Mouse (Mus musculus): ENCODE results near the gene Ttll8. TPM values are rescaled to one million over a fixed set of nuclear protein-coding genes. Genes with fewer than 3 reads are reported as not detected.

Gene Ttll8
- polyA plus RNA-seq, 1 experiment = not detected

DNA sequence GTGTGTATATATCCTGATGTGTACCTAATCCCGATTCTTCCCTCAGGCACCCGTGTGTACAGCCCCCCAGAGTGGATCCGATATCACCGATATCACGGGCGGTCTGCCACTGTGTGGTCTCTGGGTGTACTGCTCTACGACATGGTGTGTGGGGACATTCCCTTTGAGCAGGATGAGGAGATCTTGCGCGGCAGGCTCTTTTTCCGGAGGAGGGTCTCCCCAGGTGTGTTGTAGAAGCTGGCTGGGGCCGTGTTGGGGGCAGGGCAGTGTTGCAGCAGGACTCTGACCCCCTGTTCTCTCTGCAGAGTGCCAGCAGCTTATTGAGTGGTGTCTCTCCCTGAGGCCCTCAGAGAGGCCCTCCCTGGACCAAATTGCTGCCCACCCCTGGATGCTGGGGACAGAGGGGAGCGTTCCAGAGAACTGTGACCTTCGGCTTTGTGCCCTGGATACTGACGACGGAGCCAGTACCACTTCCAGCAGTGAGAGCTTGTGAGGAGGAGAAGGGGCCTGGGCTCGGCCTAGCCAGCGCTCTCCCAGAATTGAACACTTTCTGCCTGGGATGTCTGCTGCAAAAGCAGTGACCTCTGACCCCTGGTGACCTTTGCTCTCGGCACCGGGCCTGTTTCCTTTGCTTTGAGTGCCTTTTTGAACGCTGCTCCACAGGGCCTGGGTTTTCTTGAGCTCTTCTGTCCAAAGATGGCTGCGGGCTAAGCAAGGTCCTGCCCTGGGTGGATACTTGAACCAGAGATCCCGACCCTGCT is 89.8 kb downstream of the Ttll8 start:
- peak overlapping the region; percentile 89 for H3K4me3 ChIP-seq (ENCODE audit: insufficient read depth, low read depth, low read length)
- H3K27ac ChIP-seq (replicated peaks; ENCODE audit: low read depth, low read length) = peak overlapping the region; percentile 88
- H3K4me1 ChIP-seq (ENCODE audit: control insufficient read depth, insufficient read depth, insufficient read length, low read length) = peaks cover 31% of the 10 kb centered on the region

DNA sequence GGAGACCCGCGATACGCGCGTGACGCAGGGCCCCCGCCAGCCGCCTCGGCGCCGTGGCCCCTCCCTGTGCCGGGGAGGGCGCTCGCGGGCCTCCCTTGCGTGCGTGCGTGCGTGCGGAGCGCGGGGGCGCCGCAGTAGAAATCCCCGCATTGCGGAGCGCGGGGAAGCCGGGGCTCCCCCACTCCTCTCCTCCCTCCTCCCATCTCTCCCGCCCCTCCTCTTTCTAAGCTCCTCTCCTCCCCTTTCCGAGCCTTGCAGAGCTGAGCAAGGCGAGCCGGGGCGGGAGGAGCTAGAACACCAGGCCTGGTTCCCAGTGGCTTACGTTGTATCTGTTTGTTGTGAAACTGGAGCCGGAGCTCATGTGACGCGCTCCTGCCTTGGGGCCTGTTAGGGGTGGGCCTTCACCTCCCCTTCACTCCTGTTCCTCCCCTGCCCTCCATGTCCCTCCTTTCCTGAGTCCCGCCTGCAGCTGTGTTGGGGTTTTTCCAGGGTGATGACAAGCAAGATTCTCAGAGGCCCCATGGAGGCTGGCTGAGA is 90.5 kb downstream of the Ttll8 start:
- Histone ChIP-seq H3K4me3 (ENCODE audit: insufficient read depth, low read depth, low read length) (peak overlapping the region; percentile 89), H3K4me1 (ENCODE audit: control insufficient read depth, insufficient read depth, insufficient read length, low read length) (peaks cover 34% of the 10 kb centered on the region), H3K27ac (replicated peaks; ENCODE audit: low read depth, low read length) (peak overlapping the region; percentile 88)

DNA sequence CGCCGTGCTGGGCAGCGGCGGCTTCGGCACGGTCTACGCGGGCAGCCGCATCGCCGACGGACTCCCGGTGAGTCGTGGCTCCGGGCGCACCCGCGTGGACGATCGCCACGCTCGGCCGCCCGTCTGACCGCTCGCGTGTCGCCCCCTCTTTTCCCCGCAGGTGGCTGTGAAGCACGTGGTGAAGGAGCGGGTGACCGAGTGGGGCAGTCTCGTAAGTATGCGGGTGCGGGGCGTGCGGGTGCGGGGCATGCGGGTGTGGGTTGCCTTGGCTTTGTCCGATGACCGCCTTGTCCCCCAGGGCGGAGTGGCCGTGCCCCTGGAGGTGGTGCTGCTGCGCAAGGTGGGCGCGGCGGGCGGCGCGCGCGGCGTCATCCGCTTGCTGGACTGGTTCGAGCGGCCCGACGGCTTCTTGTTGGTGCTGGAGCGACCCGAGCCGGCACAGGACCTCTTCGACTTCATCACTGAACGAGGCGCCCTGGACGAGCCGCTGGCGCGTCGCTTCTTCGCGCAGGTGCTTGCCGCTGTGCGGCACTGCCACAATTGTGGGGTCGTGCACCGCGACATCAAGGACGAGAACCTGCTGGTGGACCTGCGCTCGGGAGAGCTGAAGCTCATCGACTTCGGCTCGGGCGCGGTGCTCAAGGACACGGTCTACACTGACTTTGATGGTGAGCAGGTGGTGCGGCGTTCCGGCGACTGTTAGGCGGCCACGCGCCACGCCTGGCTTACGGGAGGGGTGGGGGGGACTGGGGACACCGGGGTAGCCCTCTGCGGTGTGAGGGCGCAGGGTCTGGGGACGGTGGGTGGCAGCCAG is 91.1 kb downstream of the Ttll8 start:
- peak overlapping the region; percentile 89 for H3K4me3 ChIP-seq (ENCODE audit: insufficient read depth, low read depth, low read length)
- H3K27ac ChIP-seq (replicated peaks; ENCODE audit: low read depth, low read length) = peak overlapping the region; percentile 88
- H3K4me1 ChIP-seq (ENCODE audit: control insufficient read depth, insufficient read depth, insufficient read length, low read length) = peaks cover 33% of the 10 kb centered on the region

DNA sequence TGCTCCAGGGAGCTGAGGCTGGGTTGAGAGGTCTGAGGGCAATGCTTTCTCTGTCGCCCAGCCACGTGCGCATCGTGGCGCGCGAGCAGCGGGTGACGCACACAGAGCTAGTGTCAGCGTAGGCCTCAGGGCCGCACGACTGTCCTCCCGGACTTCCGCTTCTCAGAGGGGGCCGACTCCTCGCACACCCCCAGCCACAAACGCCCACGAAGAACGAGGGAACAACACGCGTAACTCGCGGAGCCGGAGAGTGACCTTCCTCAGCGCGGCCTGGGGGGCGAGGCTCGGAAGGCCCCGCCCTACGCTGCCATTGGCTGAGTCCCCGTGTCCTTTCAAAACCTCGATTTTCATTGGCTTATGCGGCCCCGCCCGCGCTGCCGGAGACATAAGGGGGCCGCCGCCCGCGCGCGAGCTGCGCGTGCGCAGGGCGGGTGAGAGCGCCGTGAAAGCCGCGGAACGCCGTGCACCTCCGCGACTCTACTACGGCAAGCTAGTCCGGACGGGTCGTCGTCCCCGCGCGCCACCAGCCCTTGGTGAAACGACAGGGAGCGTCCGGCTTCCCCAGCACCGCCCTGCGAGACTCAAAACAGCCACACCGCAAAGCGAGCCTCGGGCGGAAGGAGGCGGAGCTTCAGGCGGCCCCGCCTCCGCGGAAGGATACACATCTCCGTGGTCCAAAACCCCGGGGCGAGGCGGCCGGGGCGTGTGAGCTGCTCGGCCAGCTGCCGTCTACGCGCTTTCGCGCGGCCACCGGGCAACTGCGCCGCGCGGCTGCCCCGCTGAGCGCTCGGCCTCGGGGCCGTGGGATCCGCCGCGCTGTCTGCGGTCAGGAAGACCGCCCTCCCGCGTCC is 92.2 kb downstream of the Ttll8 start, which contains the start of gene Pim3:
Gene Pim3, plus strand, starts transcription at position 415 of the 851 bp plus-strand sequence.
- Histone ChIP-seq H3K4me1 (ENCODE audit: control insufficient read depth, insufficient read depth, insufficient read length, low read length) (peaks cover 37% of the 10 kb centered on the region), H3K27ac (replicated peaks; ENCODE audit: low read depth, low read length) (peak within 1 kb of the TSS; percentile 91), H3K4me3 (ENCODE audit: insufficient read depth, low read depth, low read length) (peak within 1 kb of the TSS; percentile 89)

DNA sequence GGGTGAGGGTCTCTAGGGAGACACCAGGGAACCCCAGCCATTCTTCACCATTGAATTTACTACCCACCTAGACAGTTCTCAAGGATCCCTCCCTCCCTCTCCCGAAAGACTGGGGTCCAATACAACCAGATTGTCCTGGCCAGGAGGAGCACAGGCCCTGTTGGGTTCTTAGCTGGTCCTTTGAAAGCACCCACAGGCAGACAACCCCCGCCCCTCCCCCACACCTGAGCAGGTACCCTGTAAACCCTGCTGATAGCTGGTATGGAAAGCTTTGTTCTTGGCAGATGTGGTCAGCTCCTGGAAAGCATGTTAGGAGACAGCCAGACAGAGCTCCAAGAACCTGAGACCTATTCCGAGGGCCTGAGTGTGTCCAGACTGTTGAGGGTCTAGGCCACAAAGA is 93.4 kb downstream of the Ttll8 start:
- H3K4me1 ChIP-seq (ENCODE audit: control insufficient read depth, insufficient read depth, insufficient read length, low read length) = peaks cover 36% of the 10 kb centered on the region
- no peak overlapping the region for H3K4me3 ChIP-seq (ENCODE audit: insufficient read depth, low read depth, low read length)
- H3K27ac ChIP-seq (replicated peaks; ENCODE audit: low read depth, low read length) = peak overlapping the region; percentile 91; the same call in 1 of the 2 replicates

DNA sequence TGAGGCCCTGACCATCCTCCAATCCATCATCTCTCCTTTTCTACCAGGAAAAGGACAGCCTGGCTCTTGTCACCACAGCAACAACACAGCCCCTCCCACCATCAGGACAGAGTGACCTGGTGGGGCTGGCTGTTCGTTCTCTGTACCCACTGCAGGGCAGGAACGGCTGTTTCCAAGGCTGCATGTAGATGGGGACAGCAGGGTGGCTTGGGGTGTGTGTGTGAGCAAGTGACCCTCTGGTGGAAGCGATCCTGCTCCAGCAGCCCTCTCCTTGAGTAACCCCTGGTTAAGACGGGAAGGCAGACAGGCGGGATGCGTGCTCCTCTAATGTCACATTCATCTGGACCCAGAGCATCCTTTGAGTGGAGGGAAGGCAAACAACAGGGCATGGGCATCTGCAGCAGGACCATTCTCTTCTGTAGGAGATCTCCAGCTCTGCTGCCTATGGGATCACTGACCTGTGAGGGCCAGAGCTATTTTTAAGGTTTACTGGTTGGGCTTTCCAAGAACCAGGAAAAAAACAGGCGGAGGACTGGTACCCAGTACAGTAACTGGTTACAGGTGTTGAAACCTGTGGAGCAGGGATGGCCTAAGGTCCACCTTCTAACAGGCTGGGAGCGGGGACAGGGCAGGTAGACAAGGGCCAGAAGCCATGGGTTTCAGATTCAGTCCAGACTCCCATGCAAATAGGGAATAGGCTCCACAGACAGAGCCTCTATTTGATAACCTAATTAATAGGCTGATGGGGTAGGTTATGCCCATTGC is 94.8 kb downstream of the Ttll8 start:
- Histone ChIP-seq H3K4me3 (ENCODE audit: insufficient read depth, low read depth, low read length) (no peak overlapping the region), H3K4me1 (ENCODE audit: control insufficient read depth, insufficient read depth, insufficient read length, low read length) (peaks cover 45% of the 10 kb centered on the region), H3K27ac (replicated peaks; ENCODE audit: low read depth, low read length) (0 out of 2 replicates have a peak overlapping the region, but pooled peaks have one; percentile 6)

DNA sequence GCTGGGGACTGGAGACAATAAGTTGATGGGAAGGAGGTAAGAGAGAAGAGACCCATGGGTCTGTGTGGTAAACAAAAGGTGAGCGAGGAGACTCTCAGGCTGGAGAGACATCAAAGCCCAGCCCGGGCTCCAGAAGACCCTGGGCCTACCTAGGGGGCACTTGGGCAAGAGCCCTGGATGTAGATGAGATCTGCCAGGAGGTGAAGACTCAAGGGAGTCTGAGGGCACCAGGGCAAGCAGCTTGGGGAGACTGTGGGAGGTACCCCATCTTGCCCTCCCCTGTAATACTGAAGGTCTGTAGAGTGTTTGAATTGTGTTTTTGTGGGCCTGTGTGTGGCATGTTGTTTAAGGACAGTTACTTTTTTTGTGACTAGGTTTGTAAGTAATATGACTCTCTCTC is 95.5 kb downstream of the Ttll8 start:
- H3K27ac ChIP-seq (replicated peaks; ENCODE audit: low read depth, low read length) = peak overlapping the region; percentile 80; the same call in 1 of the 2 replicates
- peaks cover 49% of the 10 kb centered on the region for H3K4me1 ChIP-seq (ENCODE audit: control insufficient read depth, insufficient read depth, insufficient read length, low read length)
- no peak overlapping the region for H3K4me3 ChIP-seq (ENCODE audit: insufficient read depth, low read depth, low read length)

DNA sequence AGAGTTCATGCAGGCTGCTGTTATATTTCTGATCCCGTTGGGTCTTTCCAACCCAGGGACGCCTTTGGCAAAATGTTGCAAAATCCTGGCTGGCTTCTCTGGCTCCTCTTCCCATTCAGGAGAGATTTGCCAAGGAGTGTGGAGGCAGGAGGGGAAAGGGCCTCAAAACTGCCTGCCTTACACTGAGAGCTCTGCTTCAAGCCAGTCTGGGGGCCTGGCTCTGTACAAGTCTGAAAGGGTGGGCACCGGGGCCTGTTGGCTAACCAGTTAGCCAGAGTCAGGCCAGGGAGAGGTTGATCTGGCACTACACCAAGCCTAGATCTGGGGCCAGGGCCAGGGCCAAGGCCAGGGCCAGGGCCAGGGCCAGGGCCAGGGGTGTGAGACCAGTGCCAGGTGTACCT is 96.1 kb downstream of the Ttll8 start:
- Histone ChIP-seq H3K4me3 (ENCODE audit: insufficient read depth, low read depth, low read length) (no peak overlapping the region), H3K27ac (replicated peaks; ENCODE audit: low read depth, low read length) (peak overlapping the region; percentile 80), H3K4me1 (ENCODE audit: control insufficient read depth, insufficient read depth, insufficient read length, low read length) (peaks cover 51% of the 10 kb centered on the region)

DNA sequence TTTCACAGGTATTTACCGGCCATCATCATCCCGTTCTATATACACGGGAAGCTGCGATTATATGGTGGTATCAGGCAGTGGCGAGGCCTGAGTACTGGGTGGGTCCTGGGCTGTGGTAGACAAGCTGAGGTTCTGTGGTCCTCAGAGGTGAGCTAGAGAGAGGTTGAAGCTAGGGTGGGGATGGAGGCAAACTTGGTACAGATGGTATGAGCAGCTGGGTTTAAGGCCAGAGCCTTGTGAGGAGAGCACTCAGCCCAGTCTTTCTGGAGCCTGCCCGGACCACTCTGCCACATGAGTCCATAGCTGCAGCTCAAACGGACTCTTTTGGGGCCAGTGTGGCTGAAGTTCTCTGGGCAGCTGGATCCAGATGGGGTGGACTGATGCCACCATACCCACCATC is 96.9 kb downstream of the Ttll8 start:
- peaks cover 57% of the 10 kb centered on the region for H3K4me1 ChIP-seq (ENCODE audit: control insufficient read depth, insufficient read depth, insufficient read length, low read length)
- peak overlapping the region; percentile 49 for H3K27ac ChIP-seq (replicated peaks; ENCODE audit: low read depth, low read length)
- H3K4me3 ChIP-seq (ENCODE audit: insufficient read depth, low read depth, low read length) = no peak overlapping the region

DNA sequence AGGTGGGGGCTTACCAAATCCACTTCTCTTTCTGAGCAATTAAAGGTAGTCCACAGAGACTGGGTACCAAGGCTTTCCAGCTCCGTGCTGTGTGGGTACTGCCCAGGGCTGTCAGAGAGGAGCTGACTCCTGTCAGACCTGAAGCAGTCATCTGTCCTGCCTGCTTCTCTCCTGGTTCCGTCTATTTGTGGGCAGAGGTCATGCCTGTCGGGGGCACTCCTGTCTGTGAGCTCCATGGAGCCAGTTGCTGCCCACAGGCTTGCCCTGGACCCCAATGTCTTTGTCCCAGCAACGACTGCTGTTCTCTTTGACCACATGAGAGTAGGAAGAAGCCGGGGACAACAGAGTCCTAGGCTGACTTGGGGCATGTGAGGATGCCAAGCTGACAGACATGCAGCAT is 97.6 kb downstream of the Ttll8 start:
- peak overlapping the region; percentile 4 for H3K27ac ChIP-seq (replicated peaks; ENCODE audit: low read depth, low read length)
- H3K4me3 ChIP-seq (ENCODE audit: insufficient read depth, low read depth, low read length) = no peak overlapping the region
- H3K4me1 ChIP-seq (ENCODE audit: control insufficient read depth, insufficient read depth, insufficient read length, low read length) = peaks cover 65% of the 10 kb centered on the region

DNA sequence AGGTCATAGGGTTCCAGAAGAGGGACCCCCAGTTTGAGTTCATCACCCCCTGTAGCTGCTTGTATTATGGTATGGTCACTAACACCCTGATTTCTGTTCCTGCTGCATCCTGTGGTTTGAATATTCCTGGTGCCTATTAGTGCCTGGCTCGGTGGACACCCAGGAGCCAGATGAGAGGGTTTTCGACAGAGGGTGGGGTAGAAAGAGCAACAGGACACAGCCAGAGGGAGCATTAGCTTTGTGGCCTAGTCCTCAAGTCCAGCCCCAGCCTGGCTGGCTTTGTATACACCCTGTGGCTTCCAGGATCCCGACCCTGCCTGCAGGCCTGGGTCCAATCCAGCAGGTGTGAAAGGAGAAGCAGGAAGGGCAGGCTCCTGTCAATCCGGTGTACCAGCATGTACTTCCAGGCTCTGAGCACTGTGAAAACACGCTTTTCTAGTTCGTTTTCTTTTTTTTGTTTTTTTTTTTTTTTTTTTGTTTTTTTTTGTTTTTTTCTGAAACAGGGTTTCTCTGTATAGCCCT is 98.3 kb downstream of the Ttll8 start:
- H3K4me1 ChIP-seq (ENCODE audit: control insufficient read depth, insufficient read depth, insufficient read length, low read length) = peaks cover 68% of the 10 kb centered on the region
- H3K27ac ChIP-seq (replicated peaks; ENCODE audit: low read depth, low read length) = peak overlapping the region; percentile 81
- H3K4me3 ChIP-seq (ENCODE audit: insufficient read depth, low read depth, low read length) = no peak overlapping the region

DNA sequence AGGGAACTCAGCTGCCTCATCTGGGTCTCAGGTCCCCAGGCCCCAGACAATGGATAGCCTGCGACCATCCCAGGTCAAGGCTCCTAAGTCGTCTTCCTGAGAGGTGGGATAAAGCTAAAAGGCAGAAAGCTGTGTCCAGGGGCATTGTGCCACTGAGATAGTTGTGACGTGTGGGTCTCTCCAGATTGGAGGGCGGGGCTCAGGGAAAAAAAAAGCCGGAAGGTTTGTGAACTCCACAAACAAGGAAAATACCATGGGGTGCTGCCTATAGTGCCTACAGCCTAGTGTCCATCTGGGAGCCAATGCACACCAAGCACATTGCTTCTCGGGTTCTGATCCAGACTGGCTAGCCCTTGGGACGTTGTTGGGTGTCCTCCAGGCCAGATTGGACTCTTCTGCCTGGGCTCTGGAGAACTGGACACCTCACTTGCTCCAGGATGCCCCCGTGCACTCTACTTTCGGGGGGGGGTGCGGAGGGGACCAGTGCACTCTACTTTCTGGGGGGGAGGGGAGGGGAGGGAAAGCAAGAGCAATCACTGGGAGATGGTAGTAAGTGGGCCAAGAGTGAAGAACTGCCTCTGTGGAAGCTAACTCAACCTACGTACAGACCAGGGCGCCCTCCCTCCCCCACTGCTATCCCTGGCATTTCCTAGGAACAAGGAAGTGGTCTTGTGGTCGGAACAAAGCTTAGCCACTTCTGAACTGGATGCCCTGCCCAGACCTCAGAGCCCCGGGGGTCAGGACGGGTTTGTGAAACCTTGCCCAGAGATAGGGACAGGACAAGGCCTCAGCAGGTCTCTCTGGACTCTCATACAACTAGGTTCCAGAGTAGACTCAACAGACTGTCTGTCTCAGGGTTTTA is 99.0 kb downstream of the Ttll8 start:
- peaks cover 72% of the 10 kb centered on the region for H3K4me1 ChIP-seq (ENCODE audit: control insufficient read depth, insufficient read depth, insufficient read length, low read length)
- no peak overlapping the region for H3K4me3 ChIP-seq (ENCODE audit: insufficient read depth, low read depth, low read length)
- H3K27ac ChIP-seq (replicated peaks; ENCODE audit: low read depth, low read length) = peak overlapping the region; percentile 81
